Mouse (Mus musculus) MEL (cell line): Measurements from ENCODE around the gene Gpn2.

Experiments
- CTCF ChIP-seq, 3 experiments: IDR thresholded peaks in 2 of 3; conservative IDR thresholded peaks in 1 of 3; 2 replicates each; pipeline ENCODE4 v1.5.1; 2011 to 2012; ENCODE audit warnings: low read length in 3 of 3, low read depth in 2 of 3, mild to moderate bottlenecking in 2 of 3, improper control_type of control experiment in 1 of 3, inconsistent platforms in 1 of 3, mixed read lengths in 1 of 3, moderate library complexity in 1 of 3; ENCODE audit not compliant: control insufficient read depth in 1 of 3, insufficient read depth in 1 of 3, poor library complexity in 1 of 3, severe bottlenecking in 1 of 3
- MAFK ChIP-seq: IDR thresholded peaks from 2 replicates; pipeline ENCODE4 v1.6.1; 2011; ENCODE audit warnings: low read depth, mild to moderate bottlenecking, low read length, improper control_type of control experiment, borderline replicate concordance
- MAZ ChIP-seq: IDR thresholded peaks from 2 replicates; pipeline ENCODE4 v1.6.1; 2012; ENCODE audit warnings: low read depth, mild to moderate bottlenecking, inconsistent platforms, low read length, improper control_type of control experiment
- MYB ChIP-seq: IDR thresholded peaks from 2 replicates; pipeline ENCODE4 v1.6.1; 2011; ENCODE audit warnings: mild to moderate bottlenecking, low read depth, low read length, improper control_type of control experiment
- NELFE ChIP-seq: IDR thresholded peaks from 2 replicates; pipeline ENCODE4 v1.6.1; 2011; ENCODE audit warnings: low read depth, low read length, improper control_type of control experiment
- POLR2A ChIP-seq, 2 experiments: IDR thresholded peaks; 2 replicates each; pipeline ENCODE4 v1.6.1; 2011 to 2012; ENCODE audit warnings: low read length in 2 of 2, mild to moderate bottlenecking in 2 of 2, control low read depth in 1 of 2, improper control_type of control experiment in 1 of 2, low read depth in 1 of 2, moderate library complexity in 1 of 2; ENCODE audit not compliant: control insufficient read depth in 1 of 2, insufficient read depth in 1 of 2, poor library complexity in 1 of 2
- RAD21 ChIP-seq: IDR thresholded peaks from 2 replicates; pipeline ENCODE4 v1.6.1; 2011; ENCODE audit warnings: mild to moderate bottlenecking, low read depth, low read length, improper control_type of control experiment
- TAL1 ChIP-seq: IDR thresholded peaks from 2 replicates; pipeline ENCODE4 v1.6.1; 2012; ENCODE audit warnings: mild to moderate bottlenecking, inconsistent platforms, low read length, moderate library complexity, mixed read lengths
- USF1 ChIP-seq: IDR thresholded peaks from 2 replicates; pipeline ENCODE4 v1.6.1; 2014; ENCODE audit warnings: low read depth, mild to moderate bottlenecking, inconsistent platforms, low read length, improper control_type of control experiment, moderate library complexity
- ZC3H11A ChIP-seq: IDR thresholded peaks from 2 replicates; pipeline ENCODE4 v1.6.1; 2012; ENCODE audit warnings: low read depth, mild to moderate bottlenecking, inconsistent platforms, low read length, improper control_type of control experiment
- ZKSCAN1 ChIP-seq: IDR thresholded peaks from 2 replicates; pipeline ENCODE4 v1.6.1; 2012; ENCODE audit warnings: low read depth, mild to moderate bottlenecking, inconsistent platforms, low read length, improper control_type of control experiment, moderate library complexity

DNA sequence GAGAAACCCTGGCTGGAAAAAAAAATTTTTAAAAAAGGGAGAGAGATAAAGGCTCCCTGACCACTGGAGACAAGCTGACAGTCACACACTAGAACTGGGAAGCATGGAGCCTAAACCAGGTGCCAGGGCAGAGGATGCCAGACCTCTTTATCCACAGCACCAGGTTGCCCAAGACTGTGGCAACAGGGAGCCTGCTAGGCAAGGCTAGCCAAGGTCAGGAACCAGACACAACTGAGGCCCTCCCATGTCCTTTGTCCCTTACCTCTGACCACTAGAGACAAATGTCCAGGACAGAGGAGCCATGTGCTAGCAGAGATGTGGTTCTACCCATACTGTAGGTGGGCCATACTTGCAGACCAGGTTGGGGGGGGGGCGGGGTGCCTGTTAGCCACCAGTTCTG, 32.1 kb upstream of the Gpn2 start:
- TF ChIP-seq CTCF (IDR thresholded peaks at IDR 0.05 in 2 of 3, conservative IDR thresholded peaks at IDR 0.05 in 1 of 3; ENCODE audit: control insufficient read depth in 1 of 3, insufficient read depth in 1 of 3, low read depth in 2 of 3, low read length in 3 of 3, poor library complexity in 1 of 3, severe bottlenecking in 1 of 3) (no peak), USF1 (no peak), NELFE (no peak), ZC3H11A (no peak), POLR2A (IDR thresholded peaks at IDR 0.05; ENCODE audit: control insufficient read depth in 1 of 2, insufficient read depth in 1 of 2, low read depth in 1 of 2, low read length in 2 of 2, poor library complexity in 1 of 2) (no peak), MYB (no peak), ZKSCAN1 (no peak), MAFK (no peak), TAL1 (no peak), RAD21 (no peak), MAZ (no peak)
